Mouse (Mus musculus) C2C12 (cell line): ENCODE data around the gene Efcab9. TPM values are rescaled to one million over a fixed set of nuclear protein-coding genes. Genes with fewer than 3 reads are reported as not detected.
"Not testable (repeated sequence)": the region's sequence is repeated elsewhere in the genome, so short reads cannot be mapped to it uniquely, and the experiment has no call there.

Experiments used
- H3K27me3 ChIP-seq: one replicate; pipeline ENCODE4 v1.6.1; 2011; ENCODE audit not compliant: control insufficient read depth, insufficient read depth, insufficient read length
- H3K36me3 ChIP-seq: one replicate; pipeline ENCODE4 v1.6.1; 2011; ENCODE audit not compliant: control insufficient read depth, insufficient read depth
- H3K4me3 ChIP-seq: one replicate; pipeline ENCODE4 v1.5.1; 2011; ENCODE audit warnings: mild to moderate bottlenecking, control low read depth; ENCODE audit not compliant: poor library complexity, insufficient read depth, severe bottlenecking
- H3K79me2 ChIP-seq: one replicate; pipeline ENCODE4 v1.6.1; 2011; ENCODE audit not compliant: control insufficient read depth, insufficient read depth
- H3K79me3 ChIP-seq: one replicate; pipeline ENCODE4 v1.6.1; 2011; ENCODE audit warnings: low read depth, control low read depth
- H3ac ChIP-seq: one replicate; pipeline ENCODE3; 2011; ENCODE audit warnings: low read depth; ENCODE audit not compliant: control insufficient read depth, insufficient read length
- CEBPB ChIP-seq: IDR thresholded peaks from one replicate; pipeline ENCODE4 v1.6.1; 2011; ENCODE audit warnings: low read depth, mild to moderate bottlenecking, control low read depth, moderate library complexity
- CTCF ChIP-seq: IDR thresholded peaks from one replicate; pipeline ENCODE4 v1.5.1; 2011; ENCODE audit not compliant: control insufficient read depth, insufficient read depth, insufficient read length
- FOSL1 ChIP-seq: IDR thresholded peaks from one replicate; pipeline ENCODE4 v1.8.0; 2011; ENCODE audit warnings: mild to moderate bottlenecking, low read length; ENCODE audit not compliant: poor library complexity, insufficient read depth, severe bottlenecking
- MAX ChIP-seq: IDR thresholded peaks from one replicate; pipeline ENCODE4 v1.6.1; 2011; ENCODE audit warnings: mild to moderate bottlenecking, control low read depth
- MYOD1 ChIP-seq: IDR thresholded peaks from one replicate; pipeline ENCODE4 v1.6.1; 2011; ENCODE audit warnings: low read depth; ENCODE audit not compliant: control insufficient read depth, insufficient read length
- MYOG ChIP-seq: IDR thresholded peaks from one replicate; pipeline ENCODE4 v1.6.1; 2011; ENCODE audit not compliant: control insufficient read depth, insufficient read length; ENCODE audit errors: extremely low read depth
- USF1 ChIP-seq: IDR thresholded peaks from one replicate; pipeline ENCODE4 v1.6.1; 2011; ENCODE audit warnings: low read depth, mild to moderate bottlenecking, control low read depth, moderate library complexity
- polyA plus RNA-seq: library from polyadenylated mRNA; unstranded; fragments of >200 nt; fragmentation: generic; extraction: Trizol; gene quantifications from one replicate; pipeline ENCODE4 v1.2.1, GENCODE M21; 2012; ENCODE audit warnings: missing spikeins

Gene Efcab9
- polyA plus RNA-seq, 1 experiment, result 0.14 TPM

DNA sequence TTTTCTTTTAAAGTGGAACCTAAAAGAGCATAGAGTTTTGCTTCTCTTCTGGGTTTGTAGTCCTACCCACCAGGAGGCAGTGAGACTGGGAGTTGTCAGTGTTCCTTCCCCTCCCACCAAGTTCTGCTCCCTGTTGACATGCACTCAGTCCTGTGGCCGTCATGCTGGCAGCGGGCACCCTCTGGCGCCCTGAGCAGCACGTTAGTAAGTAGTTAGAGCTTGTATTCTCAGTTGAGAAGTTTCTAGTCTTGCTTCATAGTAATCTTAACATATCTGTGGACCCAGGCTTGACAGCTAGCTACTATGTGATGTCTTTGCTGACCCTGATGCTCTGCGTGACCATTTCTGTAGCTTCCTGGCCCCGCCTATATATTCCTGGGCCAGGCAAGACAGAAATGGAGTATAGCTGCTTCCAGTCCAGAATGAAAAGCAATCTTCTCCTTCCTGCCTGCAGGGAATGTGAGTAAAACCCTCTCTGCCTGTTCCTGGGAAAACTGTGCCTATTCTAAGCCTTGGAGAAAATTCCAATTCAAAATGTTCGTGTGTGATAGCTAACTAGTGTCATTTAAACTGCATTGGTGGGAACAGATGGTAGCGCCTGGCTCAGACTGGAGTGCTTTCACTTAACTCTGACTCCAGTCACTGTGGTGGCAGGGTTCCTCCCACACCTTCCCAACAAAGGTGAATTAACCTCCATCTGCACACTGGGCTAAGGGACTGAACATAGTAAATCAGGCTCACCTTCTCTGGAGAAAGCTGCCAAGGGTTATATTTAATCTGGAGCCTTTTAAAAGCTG lies 14.8 kb downstream of the Efcab9 start:
- H3ac ChIP-seq, result no peak overlapping the region
- H3K27me3 ChIP-seq, result no peaks in the 10 kb centered on the region
- peaks cover 30% of the 10 kb centered on the region for H3K36me3 ChIP-seq
- TF ChIP-seq FOSL1 (no peak), CEBPB (no peak), USF1 (no peak), MYOD1 (no peak), MAX (no peak), MYOG (no peak), CTCF (no peak)
- peaks cover 4% of the 10 kb centered on the region for H3K79me3 ChIP-seq
- H3K4me3 ChIP-seq, result no peak overlapping the region
- peaks cover 7% of the 10 kb centered on the region for H3K79me2 ChIP-seq

DNA sequence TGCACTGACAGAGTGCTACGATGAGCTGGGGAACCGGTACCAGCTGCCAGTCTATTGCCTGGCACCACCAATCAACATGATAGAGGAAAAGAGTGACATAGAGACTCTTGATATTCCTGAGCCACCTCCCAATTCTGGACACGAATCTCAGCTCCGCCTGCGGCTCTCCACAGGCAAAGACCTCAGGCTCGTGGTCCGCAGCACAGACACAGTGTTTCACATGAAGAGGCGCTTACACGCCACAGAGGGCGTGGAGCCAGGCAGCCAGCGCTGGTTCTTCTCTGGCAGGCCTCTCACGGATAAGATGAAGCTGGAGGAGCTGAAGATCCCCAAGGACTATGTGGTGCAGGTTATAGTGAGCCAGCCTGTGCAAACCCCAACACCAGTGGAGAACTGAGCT lies 15.8 kb downstream of the Efcab9 start:
- Histone ChIP-seq H3K79me2 (peaks cover 7% of the 10 kb centered on the region), H3ac (no peak overlapping the region), H3K4me3 (no peak overlapping the region), H3K79me3 (peaks cover 4% of the 10 kb centered on the region), H3K36me3 (peaks cover 30% of the 10 kb centered on the region), H3K27me3 (no peaks in the 10 kb centered on the region)
- TF ChIP-seq FOSL1 (no peak), CEBPB (no peak), CTCF (no peak), MAX (no peak), USF1 (no peak), MYOG (no peak), MYOD1 (no peak)

DNA sequence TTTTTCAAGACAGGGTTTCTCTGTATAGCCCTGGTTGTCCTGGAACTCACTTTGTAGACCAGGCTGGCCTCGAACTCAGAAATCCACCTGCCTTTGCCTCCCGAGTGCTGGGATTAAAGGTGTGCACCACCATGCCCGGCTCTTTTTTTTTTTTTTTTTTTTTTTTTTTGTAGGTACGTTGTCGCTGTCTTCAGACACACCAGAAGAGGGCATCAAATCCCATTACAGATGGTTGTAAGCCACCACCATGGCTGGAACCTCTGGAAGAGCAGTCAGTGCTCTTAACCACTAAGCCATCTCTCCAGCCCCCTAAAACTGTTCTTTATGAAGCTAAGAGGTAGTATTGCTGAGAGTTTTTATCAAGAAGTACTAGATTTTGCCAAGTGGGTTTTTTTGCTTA lies 17.0 kb downstream of the Efcab9 start:
- H3K79me2 ChIP-seq, H3K79me3 ChIP-seq, H3K4me3 ChIP-seq, H3K27me3 ChIP-seq, H3ac ChIP-seq: not testable (repeated sequence)
- peaks cover 21% of the 10 kb centered on the region for H3K36me3 ChIP-seq

DNA sequence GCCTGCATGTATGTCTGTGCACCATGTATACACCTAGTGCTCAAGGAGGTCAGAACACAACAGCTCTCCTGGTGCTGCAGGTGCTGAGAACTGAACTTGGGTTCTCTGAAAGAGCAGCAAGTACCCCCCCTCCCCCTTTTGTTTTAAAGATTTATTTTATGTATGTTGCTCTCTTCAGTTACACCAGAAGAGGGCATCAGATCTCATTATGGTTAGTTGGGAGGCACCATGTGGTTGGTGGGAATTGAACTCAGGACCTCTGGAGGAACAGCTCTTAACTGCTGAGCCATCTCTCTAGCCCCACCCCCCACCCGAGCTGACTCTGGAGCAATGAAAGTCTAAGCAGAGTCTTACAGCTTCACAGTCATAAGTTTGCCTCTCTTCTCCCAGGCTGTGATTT lies 21.0 kb downstream of the Efcab9 start:
- Histone ChIP-seq H3K79me3 (peaks cover 4% of the 10 kb centered on the region), H3K79me2 (peaks cover 7% of the 10 kb centered on the region), H3ac (no peak overlapping the region), H3K36me3 (peaks cover 6% of the 10 kb centered on the region), H3K4me3 (no peak overlapping the region), H3K27me3 (no peaks in the 10 kb centered on the region)
- TF ChIP-seq MAX (no peak), CTCF (no peak), MYOD1 (no peak), USF1 (no peak), FOSL1 (no peak), CEBPB (no peak), MYOG (no peak)

DNA sequence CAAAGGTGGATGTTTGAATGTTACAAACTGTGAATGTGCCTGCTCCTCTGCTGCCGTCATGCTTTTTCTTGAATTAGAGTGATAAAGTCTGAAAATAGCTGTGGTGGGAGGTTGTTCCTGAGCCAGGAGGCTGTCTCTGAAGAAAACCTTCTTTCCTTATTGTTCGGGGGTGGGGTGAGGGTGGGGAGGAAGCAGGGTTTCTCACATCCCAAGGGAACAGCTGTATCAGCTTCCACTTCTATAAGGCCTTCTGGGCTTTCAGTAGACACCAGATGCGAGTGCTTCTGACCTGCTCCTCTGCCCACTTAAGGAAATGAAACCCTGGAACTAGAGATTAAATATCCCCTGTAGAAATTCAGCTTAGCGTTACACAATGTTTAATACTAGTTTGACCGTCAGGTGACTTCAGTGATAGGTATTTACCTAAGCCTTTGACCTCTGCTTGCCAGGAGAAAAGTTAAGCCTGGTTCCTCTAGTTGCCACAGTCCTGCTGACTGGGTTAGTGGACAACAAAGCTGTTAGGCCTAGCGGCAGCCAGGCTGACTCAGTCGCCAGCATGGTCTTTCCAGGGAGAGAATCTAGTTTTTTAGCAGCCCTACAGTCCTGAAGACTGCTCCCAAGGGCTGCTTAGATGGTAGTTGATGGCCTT lies 26.7 kb downstream of the Efcab9 start:
- Histone ChIP-seq H3K36me3 (peaks cover 8% of the 10 kb centered on the region), H3K27me3 (no peaks in the 10 kb centered on the region), H3K79me3 (no peaks in the 10 kb centered on the region), H3K79me2 (peaks cover 8% of the 10 kb centered on the region), H3ac (no peak overlapping the region), H3K4me3 (no peak overlapping the region)
- TF ChIP-seq MYOD1 (no peak), MYOG (no peak), CTCF (no peak), FOSL1 (no peak), CEBPB (no peak), USF1 (no peak), MAX (no peak)

DNA sequence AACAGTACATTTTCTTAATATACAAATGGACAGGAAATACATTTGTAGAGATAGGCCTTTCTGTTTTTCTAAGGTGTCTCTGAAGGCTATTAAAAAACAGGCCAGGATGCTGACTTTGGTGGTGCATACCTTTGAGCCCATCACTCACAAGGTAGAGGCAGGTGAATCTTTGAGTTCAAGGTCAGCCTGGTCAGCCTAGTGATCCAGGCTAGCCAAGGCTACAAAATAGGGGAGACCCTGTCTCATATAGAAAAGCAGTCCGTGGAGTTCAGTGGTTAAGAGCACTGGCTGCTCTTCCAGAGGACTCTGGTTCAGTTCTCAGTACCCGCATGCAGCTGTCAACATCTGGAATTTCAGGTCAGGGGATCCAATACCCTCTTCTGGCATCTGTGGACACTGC lies 28.2 kb downstream of the Efcab9 start:
- Histone ChIP-seq H3ac (no peak overlapping the region), H3K79me3 (no peaks in the 10 kb centered on the region), H3K79me2 (peaks cover 21% of the 10 kb centered on the region), H3K36me3 (peaks cover 16% of the 10 kb centered on the region), H3K27me3 (no peaks in the 10 kb centered on the region), H3K4me3 (no peak overlapping the region)
- TF ChIP-seq MYOG (no peak), FOSL1 (no peak), USF1 (no peak), MYOD1 (no peak)
